Mouse (Mus musculus) adipocyte (in vitro differentiated cells): Measurements from ENCODE around the gene Cep55.

Experiments
- DNase-seq: peaks from one replicate; pipeline ENCODE4 v3.0.0-alpha.2; 2016; ENCODE audit warnings: low spot score

Cep55 gene

GRCm38 (mm10) chr19:38096858-38097758 is 42.3 kb downstream of the Cep55 start, which contains the start of gene Ffar4:
Gene Ffar4, plus strand, starts transcription at chr19:38097071.
- DNase-seq, result no peak

GRCm38 (mm10) chr19:38107871-38108270 is 53.1 kb downstream of the Cep55 start:
- no peak for DNase-seq

- no peak for DNase-seq
Measured at GRCm38 (mm10) chr19:38109506-38110242, 54.9 kb downstream of the Cep55 start.

- no peak for DNase-seq
Measured at GRCm38 (mm10) chr19:38111056-38111455, 56.2 kb downstream of the Cep55 start.

- no peak for DNase-seq
Measured at GRCm38 (mm10) chr19:38112575-38112974, 57.8 kb downstream of the Cep55 start.

GRCm38 (mm10) chr19:38114834-38115491 is 60.2 kb downstream of the Cep55 start:
- DNase-seq, result no peak

- DNase-seq, result no peak
Measured at GRCm38 (mm10) chr19:38120123-38120760, 65.4 kb downstream of the Cep55 start.

- no peak for DNase-seq
Measured at GRCm38 (mm10) chr19:38123921-38124320, 69.1 kb downstream of the Cep55 start.
